Mouse (Mus musculus): ENCODE results near the gene Plscr1.

- TF ChIP-seq CTCF (IDR thresholded peaks at IDR 0.05; ENCODE audit: insufficient read depth, low read length) (no peak), POLR2A (IDR thresholded peaks at IDR 0.05; ENCODE audit: borderline replicate concordance, extremely low read depth, low read depth, low read length) (no peak)
Observed at GRCm38 (mm10) chr9:92221480-92221879, 28.1 kb upstream of the Plscr1 start.
